Mouse (Mus musculus): ENCODE measurements around the gene Kdm3a. TPM values are rescaled to one million over a fixed set of nuclear protein-coding genes. Genes with fewer than 3 reads are reported as not detected.
A peak's percentile ranks its signal among the peaks of the same experiment; 100 is the strongest.

Kdm3a gene
- 46.8 and 53.2 TPM in 2 replicates for polyA plus RNA-seq (2014; fragmentation: Nextera tagmentation; extraction: Ambion mirVana)

DNA sequence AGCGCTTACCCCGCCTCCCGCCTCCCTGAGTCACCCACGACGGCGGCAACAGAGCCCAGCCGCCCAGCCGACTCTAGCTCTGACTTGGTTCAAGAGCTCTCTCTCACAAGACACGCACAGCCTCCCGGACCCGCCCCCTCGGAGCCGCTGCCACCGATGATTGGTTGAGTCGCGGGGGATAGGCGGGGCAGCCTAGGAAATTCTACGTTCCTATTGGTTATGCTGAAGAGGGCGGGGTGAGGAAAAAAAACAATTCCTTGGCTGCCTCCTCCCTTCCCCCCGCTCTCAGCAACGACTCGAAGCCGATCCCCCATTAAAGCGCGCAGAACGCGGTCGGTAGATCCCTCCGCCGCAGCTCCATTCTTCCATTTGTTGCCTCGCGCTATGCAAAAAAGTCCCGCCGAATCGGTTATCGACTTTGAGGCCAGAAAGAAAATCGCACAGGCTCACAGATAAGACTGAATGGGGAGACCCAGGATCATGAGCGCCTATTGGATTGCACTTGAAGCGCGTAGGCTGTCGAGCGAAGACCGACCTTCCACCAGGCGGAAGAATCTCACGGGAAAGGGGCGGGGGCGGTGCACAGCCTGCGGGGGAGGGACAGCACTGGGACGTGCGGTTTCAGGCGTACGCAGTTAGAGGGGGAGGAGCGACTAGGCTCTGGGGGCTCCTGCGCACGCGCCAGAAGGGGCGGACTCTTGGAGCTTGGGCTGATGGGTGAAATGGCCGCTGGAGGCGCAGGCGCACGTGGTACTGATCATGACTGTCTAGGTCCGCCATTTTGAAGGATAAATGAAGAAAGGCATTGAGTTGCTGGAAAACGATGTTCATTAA lies at the start of gene Kdm3a:
Gene Kdm3a, minus strand, starts transcription at position 162 of the 834 bp plus-strand sequence.
- ATAC-seq (ENCODE audit: insufficient number of reproducible peaks, insufficient read depth, low FRiP score, low read depth), result peak; percentile 94
- under 1% methylated on average over 60 of the region's 63 CpGs for WGBS
- H3K9me3 ChIP-seq (ENCODE audit: control insufficient read depth, low read depth, low read length), result no peaks in the 10 kb centered on the region

DNA sequence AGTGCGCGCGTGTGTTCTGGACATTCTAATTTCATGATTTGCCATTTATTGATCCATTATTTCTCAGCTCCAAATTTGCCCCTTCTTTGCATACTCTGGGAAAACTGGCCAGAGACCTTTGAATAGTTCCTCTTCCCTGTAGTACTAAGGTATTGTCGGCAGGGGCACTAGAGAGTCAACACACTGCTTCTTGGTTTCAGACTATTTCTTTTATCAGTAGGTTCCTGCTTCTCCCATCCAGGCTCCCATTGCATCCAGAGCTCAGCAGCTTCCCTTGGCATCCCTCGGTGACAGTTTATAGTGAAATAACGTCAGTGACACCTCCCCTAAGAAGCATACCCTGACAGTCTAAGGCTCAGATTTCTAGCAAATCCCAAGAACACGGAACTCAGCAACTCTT lies 46.1 kb upstream of the Kdm3a start:
- ATAC-seq (ENCODE audit: insufficient number of reproducible peaks, insufficient read depth, low FRiP score, low read depth), result no peak
- WGBS, result 70% methylated on average over 7 of the region's 7 CpGs
- Histone ChIP-seq H3K27me3 (ENCODE audit: control insufficient read depth, insufficient read depth, low read length) (no peaks in the 10 kb centered on the region), H3K4me1 (ENCODE audit: control insufficient read depth, insufficient read depth, low read length) (no peaks in the 10 kb centered on the region), H3K27ac (ENCODE audit: low read length) (no peak overlapping the region), H3K9ac (replicated peaks; ENCODE audit: low read depth, low read length) (no peak overlapping the region), H3K4me2 (replicated peaks; ENCODE audit: low read depth, low read length) (no peak overlapping the region), H3K9me3 (ENCODE audit: control insufficient read depth, low read depth, low read length) (no peaks in the 10 kb centered on the region), H3K36me3 (ENCODE audit: control insufficient read depth, insufficient read depth, low read length) (no peaks in the 10 kb centered on the region), H3K4me3 (ENCODE audit: low read depth, low read length) (no peak overlapping the region)

More for the DNA sequence above, at the start of gene Kdm3a:
- Histone ChIP-seq H3K27ac (ENCODE audit: low read length) (peak within 1 kb of the TSS; percentile 98), H3K9ac (replicated peaks; ENCODE audit: low read depth, low read length) (peak within 1 kb of the TSS; percentile 87), H3K4me2 (replicated peaks; ENCODE audit: low read depth, low read length) (peak within 1 kb of the TSS; percentile 78), H3K4me3 (ENCODE audit: low read depth, low read length) (peak within 1 kb of the TSS; percentile 82), H3K27me3 (ENCODE audit: control insufficient read depth, insufficient read depth, low read length) (no peaks in the 10 kb centered on the region), H3K4me1 (ENCODE audit: control insufficient read depth, insufficient read depth, low read length) (peaks cover 21% of the 10 kb centered on the region; the same call in 1 of the 2 replicates), H3K36me3 (ENCODE audit: control insufficient read depth, insufficient read depth, low read length) (peaks cover 18% of the 10 kb centered on the region)

DNA sequence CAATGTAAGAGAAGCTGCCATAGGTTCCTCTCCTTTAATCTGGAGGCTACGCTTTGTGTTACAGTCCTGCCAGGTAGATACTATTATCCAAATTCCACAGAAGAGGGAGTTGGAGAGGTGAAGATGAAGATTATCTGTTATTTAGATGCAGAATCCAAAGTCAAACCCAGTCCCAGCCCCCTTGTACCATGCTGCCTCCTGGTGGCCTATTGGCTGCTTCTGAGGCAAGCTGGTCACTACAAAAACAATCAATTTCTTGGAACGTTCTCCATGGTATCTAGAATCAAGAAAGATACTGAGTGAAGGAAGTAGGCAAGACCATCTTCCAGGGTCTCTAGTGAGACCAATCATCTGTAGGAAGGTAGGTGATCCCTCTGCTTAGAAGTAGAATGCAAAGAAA lies 40.4 kb upstream of the Kdm3a start:
- H3K27me3 ChIP-seq (ENCODE audit: control insufficient read depth, insufficient read depth, low read length), result no peaks in the 10 kb centered on the region
- no peak overlapping the region for H3K4me3 ChIP-seq (ENCODE audit: low read depth, low read length)
- H3K9me3 ChIP-seq (ENCODE audit: control insufficient read depth, low read depth, low read length), result no peaks in the 10 kb centered on the region
- no peak for ATAC-seq (ENCODE audit: insufficient number of reproducible peaks, insufficient read depth, low FRiP score, low read depth)
- no peak overlapping the region for H3K27ac ChIP-seq (ENCODE audit: low read length)
- H3K36me3 ChIP-seq (ENCODE audit: control insufficient read depth, insufficient read depth, low read length), result no peaks in the 10 kb centered on the region
- WGBS, result 63% methylated on average over 2 of the region's 2 CpGs
- H3K4me2 ChIP-seq (replicated peaks; ENCODE audit: low read depth, low read length), result no peak overlapping the region
- no peak overlapping the region for H3K9ac ChIP-seq (replicated peaks; ENCODE audit: low read depth, low read length)
- no peaks in the 10 kb centered on the region for H3K4me1 ChIP-seq (ENCODE audit: control insufficient read depth, insufficient read depth, low read length)

DNA sequence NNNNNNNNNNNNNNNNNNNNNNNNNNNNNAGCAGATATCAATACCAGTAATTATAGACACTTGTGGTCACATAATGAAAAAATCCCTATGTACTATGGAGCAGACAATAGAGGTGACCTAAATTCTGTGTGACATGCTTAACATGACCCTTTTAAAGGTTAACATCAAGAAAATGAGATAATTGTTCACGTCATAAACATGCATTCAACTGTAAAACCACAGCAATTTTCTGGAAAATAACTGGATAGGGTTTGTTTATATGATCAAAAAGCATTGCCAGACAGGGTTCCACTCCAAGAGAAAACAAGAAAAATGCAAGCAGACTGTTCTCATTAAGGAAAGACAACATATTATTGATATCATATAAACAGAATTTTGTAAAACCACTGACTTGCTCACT lies 31.7 kb upstream of the Kdm3a start:
- no peaks in the 10 kb centered on the region for H3K4me1 ChIP-seq (ENCODE audit: control insufficient read depth, insufficient read depth, low read length)
- no peaks in the 10 kb centered on the region for H3K27me3 ChIP-seq (ENCODE audit: control insufficient read depth, insufficient read depth, low read length)
- no peaks in the 10 kb centered on the region for H3K36me3 ChIP-seq (ENCODE audit: control insufficient read depth, insufficient read depth, low read length)
- no peaks in the 10 kb centered on the region for H3K9me3 ChIP-seq (ENCODE audit: control insufficient read depth, low read depth, low read length)
- H3K4me2 ChIP-seq (replicated peaks; ENCODE audit: low read depth, low read length), result no peak overlapping the region
- no peak overlapping the region for H3K4me3 ChIP-seq (ENCODE audit: low read depth, low read length)
- H3K27ac ChIP-seq (ENCODE audit: low read length), result no peak overlapping the region
- no peak for ATAC-seq (ENCODE audit: insufficient number of reproducible peaks, insufficient read depth, low FRiP score, low read depth)
- H3K9ac ChIP-seq (replicated peaks; ENCODE audit: low read depth, low read length), result no peak overlapping the region
- 77% methylated on average over 1 of the region's 1 CpGs for WGBS

DNA sequence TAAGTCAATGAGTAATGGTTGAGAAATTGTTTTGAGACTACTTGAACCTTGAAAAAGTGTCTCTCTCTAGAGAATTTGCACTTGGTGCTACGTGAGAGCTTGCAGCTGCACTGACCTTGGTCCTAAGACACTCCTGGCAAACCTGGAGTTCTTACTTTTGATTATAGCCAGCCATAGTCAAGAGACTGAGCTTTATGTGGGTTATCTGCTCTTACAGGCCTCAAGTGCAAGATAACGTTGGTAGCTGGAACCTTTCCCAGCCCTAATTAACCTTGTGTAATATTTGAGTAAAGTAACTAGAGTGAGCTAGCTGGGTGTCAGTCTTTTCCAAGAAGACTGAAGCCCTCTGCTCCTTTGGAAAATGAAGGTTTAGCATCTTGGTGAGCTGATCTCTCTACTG lies 25.5 kb upstream of the Kdm3a start:
- Histone ChIP-seq H3K27ac (ENCODE audit: low read length) (no peak overlapping the region), H3K4me3 (ENCODE audit: low read depth, low read length) (no peak overlapping the region), H3K9ac (replicated peaks; ENCODE audit: low read depth, low read length) (no peak overlapping the region), H3K4me1 (ENCODE audit: control insufficient read depth, insufficient read depth, low read length) (peaks cover 2% of the 10 kb centered on the region; the same call in 1 of the 2 replicates), H3K27me3 (ENCODE audit: control insufficient read depth, insufficient read depth, low read length) (no peaks in the 10 kb centered on the region), H3K9me3 (ENCODE audit: control insufficient read depth, low read depth, low read length) (no peaks in the 10 kb centered on the region), H3K4me2 (replicated peaks; ENCODE audit: low read depth, low read length) (no peak overlapping the region), H3K36me3 (ENCODE audit: control insufficient read depth, insufficient read depth, low read length) (no peaks in the 10 kb centered on the region)
- no peak for ATAC-seq (ENCODE audit: insufficient number of reproducible peaks, insufficient read depth, low FRiP score, low read depth)
- WGBS, result 55% methylated on average over 2 of the region's 2 CpGs

DNA sequence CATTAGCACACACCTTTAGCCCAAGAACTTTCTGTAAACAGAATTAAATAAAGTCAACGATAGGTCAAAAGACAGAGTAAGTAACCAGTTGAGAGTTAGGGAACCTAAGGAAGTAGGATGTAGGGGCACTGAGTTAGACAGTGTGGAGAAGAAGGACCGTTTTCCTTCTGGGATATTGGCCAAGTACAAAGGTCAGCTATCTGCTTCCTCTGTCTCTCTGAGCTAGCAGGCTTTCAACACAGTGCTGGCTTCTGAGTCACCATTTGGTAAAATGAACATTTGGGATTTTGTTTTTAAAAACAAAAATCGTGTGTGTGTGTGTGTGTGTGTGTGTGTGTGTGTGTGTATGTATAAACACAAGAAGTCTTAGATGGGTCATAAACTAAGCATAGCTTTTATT lies 23.0 kb upstream of the Kdm3a start:
- 44% methylated on average over 3 of the region's 3 CpGs for WGBS
- Histone ChIP-seq H3K9me3 (ENCODE audit: control insufficient read depth, low read depth, low read length) (no peaks in the 10 kb centered on the region), H3K4me1 (ENCODE audit: control insufficient read depth, insufficient read depth, low read length) (peaks cover 2% of the 10 kb centered on the region; the same call in 1 of the 2 replicates), H3K9ac (replicated peaks; ENCODE audit: low read depth, low read length) (no peak overlapping the region), H3K27ac (ENCODE audit: low read length) (no peak overlapping the region), H3K36me3 (ENCODE audit: control insufficient read depth, insufficient read depth, low read length) (no peaks in the 10 kb centered on the region), H3K4me3 (ENCODE audit: low read depth, low read length) (no peak overlapping the region), H3K27me3 (ENCODE audit: control insufficient read depth, insufficient read depth, low read length) (no peaks in the 10 kb centered on the region), H3K4me2 (replicated peaks; ENCODE audit: low read depth, low read length) (no peak overlapping the region)
- no peak for ATAC-seq (ENCODE audit: insufficient number of reproducible peaks, insufficient read depth, low FRiP score, low read depth)

DNA sequence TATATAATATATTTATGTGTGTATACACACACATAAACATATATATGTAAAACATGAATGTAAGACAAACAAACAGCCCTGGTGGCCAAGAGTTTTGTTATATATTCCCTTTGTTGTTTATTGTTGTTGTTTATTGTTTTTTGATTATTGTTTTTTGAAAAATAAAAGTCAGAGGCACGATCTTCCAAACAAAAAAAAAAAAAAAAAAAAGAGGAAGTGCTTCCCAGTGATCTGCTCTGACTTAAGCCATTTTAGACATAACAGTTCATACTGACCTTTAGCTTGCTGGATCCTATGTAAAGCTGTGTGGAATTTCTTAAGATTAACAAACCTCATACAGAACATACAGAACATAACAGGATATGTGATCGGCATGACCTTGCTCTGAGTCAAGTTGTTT lies 19.1 kb upstream of the Kdm3a start:
- no peaks in the 10 kb centered on the region for H3K27me3 ChIP-seq (ENCODE audit: control insufficient read depth, insufficient read depth, low read length)
- H3K36me3 ChIP-seq (ENCODE audit: control insufficient read depth, insufficient read depth, low read length), result no peaks in the 10 kb centered on the region
- H3K27ac ChIP-seq (ENCODE audit: low read length), result no peak overlapping the region
- peaks cover 2% of the 10 kb centered on the region; the same call in 1 of the 2 replicates for H3K4me1 ChIP-seq (ENCODE audit: control insufficient read depth, insufficient read depth, low read length)
- WGBS, result 83% methylated on average over 2 of the region's 2 CpGs
- H3K4me3 ChIP-seq (ENCODE audit: low read depth, low read length), result no peak overlapping the region
- no peaks in the 10 kb centered on the region for H3K9me3 ChIP-seq (ENCODE audit: control insufficient read depth, low read depth, low read length)
- ATAC-seq (ENCODE audit: insufficient number of reproducible peaks, insufficient read depth, low FRiP score, low read depth), result no peak
- no peak overlapping the region for H3K4me2 ChIP-seq (replicated peaks; ENCODE audit: low read depth, low read length)
- no peak overlapping the region for H3K9ac ChIP-seq (replicated peaks; ENCODE audit: low read depth, low read length)

DNA sequence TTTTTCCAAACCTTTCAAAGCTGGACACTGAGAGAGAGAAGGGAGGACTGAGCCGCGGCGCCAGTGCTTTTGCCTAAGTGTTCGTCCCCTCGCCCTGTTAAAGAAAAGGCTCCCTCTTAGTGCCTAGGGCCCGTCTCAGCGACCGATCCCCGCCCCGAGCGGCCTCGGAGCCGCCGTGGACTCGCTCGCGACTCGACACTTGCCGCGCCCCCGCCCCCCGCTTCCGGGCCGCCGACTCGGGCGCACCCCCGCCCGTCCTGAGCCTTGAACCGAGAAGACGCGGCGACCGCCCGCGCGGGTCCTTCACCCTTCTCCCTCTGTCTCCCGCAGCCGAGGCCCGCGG lies 333 bp downstream of the Kdm3a start:
- Histone ChIP-seq H3K4me3 (ENCODE audit: low read depth, low read length) (peak overlapping the region; percentile 82), H3K27ac (ENCODE audit: low read length) (peak overlapping the region; percentile 98), H3K36me3 (ENCODE audit: control insufficient read depth, insufficient read depth, low read length) (peaks cover 20% of the 10 kb centered on the region), H3K9me3 (ENCODE audit: control insufficient read depth, low read depth, low read length) (no peaks in the 10 kb centered on the region), H3K9ac (replicated peaks; ENCODE audit: low read depth, low read length) (peak overlapping the region; percentile 87), H3K4me2 (replicated peaks; ENCODE audit: low read depth, low read length) (peak overlapping the region; percentile 78), H3K4me1 (ENCODE audit: control insufficient read depth, insufficient read depth, low read length) (peaks cover 21% of the 10 kb centered on the region; the same call in 1 of the 2 replicates), H3K27me3 (ENCODE audit: control insufficient read depth, insufficient read depth, low read length) (no peaks in the 10 kb centered on the region)
- WGBS, result under 1% methylated on average over 37 of the region's 41 CpGs
- ATAC-seq (ENCODE audit: insufficient number of reproducible peaks, insufficient read depth, low FRiP score, low read depth), result peak; percentile 46; the same call in 1 of the 2 replicates
